Mouse (Mus musculus) liver, postnatal 0 days (tissue): ENCODE data around the gene Clpb. TPM values are rescaled to one million over a fixed set of nuclear protein-coding genes. Genes with fewer than 3 reads are reported as not detected.

ENCODE experiments used
- ATAC-seq: fragments of 200-750 bp; cut with Nextera tagmentation; 2 replicates; pipeline ENCODE4 v1.8.0; 2017; ENCODE audit warnings: mild to moderate bottlenecking, moderate library complexity
- DNase-seq: peaks from one replicate; pipeline ENCODE4 v3.0.0-alpha.2; 2016
- H3K27ac ChIP-seq: fragments of 300-500 bp; sonication (generic); 2 replicates; pipeline ENCODE4 v1.5.1; 2014; ENCODE audit warnings: antibody characterized with exemption, moderate library complexity, mild to moderate bottlenecking, low read depth
- H3K27me3 ChIP-seq: fragments of 300-500 bp; sonication (generic); 2 replicates; pipeline ENCODE4 v1.6.1; 2014; ENCODE audit warnings: low read length, control low read depth, mixed read lengths; ENCODE audit not compliant: insufficient read depth
- H3K36me3 ChIP-seq: fragments of 300-500 bp; sonication (generic); replicated peaks from 2 replicates; pipeline ENCODE4 v1.6.1; 2014; ENCODE audit warnings: mild to moderate bottlenecking, control low read depth, low read length, moderate library complexity, mixed read lengths; ENCODE audit not compliant: insufficient read depth
- H3K4me1 ChIP-seq: fragments of 300-500 bp; sonication (generic); 2 replicates; pipeline ENCODE4 v1.6.1; 2014; ENCODE audit warnings: antibody characterized with exemption, mild to moderate bottlenecking, control low read depth; ENCODE audit not compliant: insufficient read depth
- H3K4me2 ChIP-seq: fragments of 300-500 bp; sonication (generic); 2 replicates; pipeline ENCODE4 v1.6.1; 2014; ENCODE audit warnings: low read depth, mild to moderate bottlenecking, low read length, moderate library complexity, mixed read lengths
- H3K4me3 ChIP-seq: fragments of 300-500 bp; sonication (generic); 2 replicates; pipeline ENCODE4 v1.5.1; 2014; ENCODE audit warnings: low read depth, low read length
- H3K9ac ChIP-seq: fragments of 300-500 bp; sonication (generic); replicated peaks from 2 replicates; pipeline ENCODE4 v1.6.1; 2014; ENCODE audit warnings: mild to moderate bottlenecking, moderate library complexity
- H3K9me3 ChIP-seq: fragments of 300-500 bp; sonication (generic); 2 replicates; pipeline ENCODE4 v1.6.1; 2016; ENCODE audit warnings: mild to moderate bottlenecking, control low read depth, low read length, mixed read lengths
- CTCF ChIP-seq: sonication (generic); IDR thresholded peaks from 2 replicates; pipeline ENCODE4 v1.5.1; 2016; ENCODE audit warnings: antibody characterized with exemption, low read depth
- EP300 ChIP-seq: IDR thresholded peaks from 2 replicates; pipeline ENCODE4 v1.6.1; 2016; ENCODE audit warnings: antibody characterized with exemption, low read depth, mild to moderate bottlenecking
- WGBS: fragments of 180-500 bp; shearing (Covaris S2); extraction: QIAGEN DNeasy Blood & Tissue Kit; methylation state at CpG from one replicate; pipeline ENCODE4 v1.1.7; 2014; ENCODE audit not compliant: insufficient replicate concordance; 5-methylcytosine and 5-hydroxymethylcytosine counted together
- polyA plus RNA-seq: library from polyadenylated mRNA; unstranded; fragments of >200 nt; fragmentation: Nextera tagmentation; extraction: Ambion mirVana; gene quantifications from 2 replicates; pipeline ENCODE4 v1.2.1, GENCODE M21; 2015

The Clpb gene
- polyA plus RNA-seq, 1 experiment from 2014 or later: 16.3 TPM

- no peak overlapping the region for H3K27ac ChIP-seq
- ATAC-seq (no peak), DNase-seq (no peak)
- H3K9me3 ChIP-seq: no peaks in the 10 kb centered on the region
- no peaks in the 10 kb centered on the region for H3K27me3 ChIP-seq
- no peak overlapping the region for H3K9ac ChIP-seq
- H3K4me2 ChIP-seq: no peak overlapping the region
- no peak for TF ChIP-seq CTCF
- no peak for TF ChIP-seq EP300
- no peaks in the 10 kb centered on the region for H3K36me3 ChIP-seq
- WGBS: 85% methylated on average over 11 of the region's 11 CpGs
- H3K4me3 ChIP-seq: no peak overlapping the region
- H3K4me1 ChIP-seq: no peaks in the 10 kb centered on the region
Measured at GRCm38 (mm10) chr7:101761899-101762780, 98.7 kb downstream of the Clpb start.

GRCm38 (mm10) chr7:101767335-101767907, 104.0 kb downstream of the Clpb start:
- Histone ChIP-seq H3K4me2 (no peak overlapping the region), H3K4me3 (no peak overlapping the region), H3K4me1 (no peaks in the 10 kb centered on the region), H3K9me3 (no peaks in the 10 kb centered on the region), H3K36me3 (no peaks in the 10 kb centered on the region), H3K27ac (no peak overlapping the region), H3K9ac (no peak overlapping the region), H3K27me3 (no peaks in the 10 kb centered on the region)
- no peak for DNase-seq
- 71% methylated on average over 5 of the region's 5 CpGs for WGBS
- TF ChIP-seq EP300 (no peak), CTCF (no peak)
- peak; percentile 35; the same call in 1 of the 2 replicates for ATAC-seq

GRCm38 (mm10) chr7:101770051-101770450, 106.6 kb downstream of the Clpb start:
- H3K9ac ChIP-seq: no peak overlapping the region
- no peak overlapping the region for H3K27ac ChIP-seq
- H3K4me3 ChIP-seq: no peak overlapping the region
- H3K9me3 ChIP-seq: no peaks in the 10 kb centered on the region
- WGBS: 79% methylated on average over 7 of the region's 7 CpGs
- ATAC-seq: no peak
- H3K36me3 ChIP-seq: no peaks in the 10 kb centered on the region; the same call in 1 of the 2 replicates
- H3K4me1 ChIP-seq: no peaks in the 10 kb centered on the region
- TF ChIP-seq EP300: no peak
- no peak for TF ChIP-seq CTCF
- DNase-seq: no peak
- H3K27me3 ChIP-seq: no peaks in the 10 kb centered on the region
- no peak overlapping the region for H3K4me2 ChIP-seq

GRCm38 (mm10) chr7:101771604-101772003, 108.2 kb downstream of the Clpb start:
- Histone ChIP-seq H3K27ac (no peak overlapping the region), H3K4me3 (no peak overlapping the region), H3K9ac (no peak overlapping the region), H3K4me2 (no peak overlapping the region), H3K9me3 (no peaks in the 10 kb centered on the region), H3K36me3 (no peaks in the 10 kb centered on the region; the same call in 1 of the 2 replicates), H3K4me1 (no peaks in the 10 kb centered on the region), H3K27me3 (no peaks in the 10 kb centered on the region)
- TF ChIP-seq CTCF: no peak
- TF ChIP-seq EP300: no peak
- WGBS: 65% methylated on average over 1 of the region's 1 CpGs
- ATAC-seq (no peak), DNase-seq (no peak)

- no peak for ATAC-seq
- Histone ChIP-seq H3K4me2 (no peak overlapping the region), H3K9me3 (no peaks in the 10 kb centered on the region), H3K27ac (no peak overlapping the region), H3K9ac (no peak overlapping the region), H3K4me1 (no peaks in the 10 kb centered on the region), H3K36me3 (no peaks in the 10 kb centered on the region; the same call in 1 of the 2 replicates), H3K27me3 (no peaks in the 10 kb centered on the region), H3K4me3 (no peak overlapping the region)
- 74% methylated on average over 8 of the region's 8 CpGs for WGBS
- no peak for DNase-seq
- TF ChIP-seq EP300 (no peak), CTCF (no peak)
Measured at GRCm38 (mm10) chr7:101772687-101773086, 109.3 kb downstream of the Clpb start.

- TF ChIP-seq CTCF: no peak
- no peak for TF ChIP-seq EP300
- Histone ChIP-seq H3K27me3 (no peaks in the 10 kb centered on the region), H3K9me3 (no peaks in the 10 kb centered on the region), H3K4me1 (no peaks in the 10 kb centered on the region), H3K4me3 (no peak overlapping the region), H3K9ac (no peak overlapping the region), H3K27ac (no peak overlapping the region), H3K4me2 (no peak overlapping the region), H3K36me3 (no peaks in the 10 kb centered on the region; the same call in 1 of the 2 replicates)
- 75% methylated on average over 1 of the region's 1 CpGs for WGBS
- no peak for ATAC-seq
- no peak for DNase-seq
Measured at GRCm38 (mm10) chr7:101777053-101777452, 113.6 kb downstream of the Clpb start.
